Mouse (Mus musculus) hindbrain, embryonic 15.5 days (tissue): ENCODE measurements around the gene Ckm. TPM values are rescaled to one million over a fixed set of nuclear protein-coding genes. Genes with fewer than 3 reads are reported as not detected.

Experiments used
- ATAC-seq: fragments of 200-750 bp; cut with Nextera tagmentation; 2 replicates; pipeline ENCODE4 v1.8.0; 2017; ENCODE audit warnings: low read depth, moderate number of reproducible peaks, moderate TSS enrichment; ENCODE audit not compliant: low FRiP score
- H3K27ac ChIP-seq: fragments of 300-500 bp; sonication (generic); replicated peaks from 2 replicates; pipeline ENCODE4 v1.5.1; 2015; ENCODE audit warnings: mild to moderate bottlenecking, inconsistent platforms
- H3K27me3 ChIP-seq: fragments of 300-500 bp; sonication (generic); 2 replicates; pipeline ENCODE4 v1.6.1; 2015; ENCODE audit warnings: control low read depth, inconsistent platforms
- H3K36me3 ChIP-seq: fragments of 300-500 bp; sonication (generic); 2 replicates; pipeline ENCODE4 v1.6.1; 2015; ENCODE audit warnings: control low read depth, inconsistent platforms
- H3K4me1 ChIP-seq: fragments of 300-500 bp; sonication (generic); replicated peaks from 2 replicates; pipeline ENCODE4 v1.6.1; 2015; ENCODE audit warnings: control low read depth, inconsistent platforms
- H3K4me2 ChIP-seq: fragments of 300-500 bp; sonication (generic); 2 replicates; pipeline ENCODE4 v1.6.1; 2015; ENCODE audit warnings: moderate library complexity, mild to moderate bottlenecking, inconsistent platforms
- H3K4me3 ChIP-seq: fragments of 300-500 bp; sonication (generic); 2 replicates; pipeline ENCODE4 v1.5.1; 2015; ENCODE audit warnings: mild to moderate bottlenecking, inconsistent platforms
- H3K9ac ChIP-seq: fragments of 300-500 bp; sonication (generic); 2 replicates; pipeline ENCODE4 v1.6.1; 2015; ENCODE audit warnings: inconsistent platforms
- H3K9me3 ChIP-seq: fragments of 300-500 bp; sonication (generic); 2 replicates; pipeline ENCODE4 v1.6.1; 2016; ENCODE audit warnings: control low read depth, inconsistent platforms
- WGBS: fragments of 180-500 bp; shearing (Covaris S2); methylation state at CpG from one replicate; pipeline ENCODE4 v1.1.7; 2015; 5-methylcytosine and 5-hydroxymethylcytosine counted together
- polyA plus RNA-seq: library from polyadenylated mRNA; unstranded; fragments of >200 nt; fragmentation: Nextera tagmentation; extraction: Ambion mirVana; gene quantifications from 2 replicates; pipeline ENCODE4 v1.2.1, GENCODE M21; 2015

Gene Ckm
- polyA plus RNA-seq, 1 experiment from 2014 or later, result 0.23 TPM

DNA sequence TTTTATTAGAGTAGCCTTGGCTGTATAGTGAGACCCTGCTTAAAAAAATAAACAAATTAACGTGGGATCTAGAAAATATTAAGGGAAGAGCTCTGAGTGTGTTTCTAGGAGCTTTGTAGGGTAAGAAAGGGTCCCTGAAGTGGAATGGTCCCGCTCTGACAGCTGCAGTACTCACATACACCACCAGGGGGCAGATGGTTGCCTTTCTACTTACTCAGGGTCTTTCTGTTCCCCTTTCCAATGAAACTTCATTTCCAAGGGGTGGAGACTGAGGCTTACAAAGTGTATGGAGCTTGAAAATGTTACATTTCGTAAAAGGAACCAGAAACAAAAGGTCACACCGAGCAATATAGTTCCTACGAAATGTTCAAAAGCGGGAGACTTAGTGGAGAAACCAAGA is 56.9 kb downstream of the Ckm start:
- H3K27ac ChIP-seq, result no peak overlapping the region
- H3K36me3 ChIP-seq, result no peaks in the 10 kb centered on the region
- peaks cover 22% of the 10 kb centered on the region for H3K4me1 ChIP-seq
- H3K4me2 ChIP-seq, result no peak overlapping the region
- ATAC-seq, result no peak
- no peak overlapping the region for H3K4me3 ChIP-seq
- H3K27me3 ChIP-seq, result peaks cover 29% of the 10 kb centered on the region
- 13% methylated on average over 6 of the region's 6 CpGs for WGBS
- H3K9me3 ChIP-seq, result no peaks in the 10 kb centered on the region
- no peak overlapping the region for H3K9ac ChIP-seq

DNA sequence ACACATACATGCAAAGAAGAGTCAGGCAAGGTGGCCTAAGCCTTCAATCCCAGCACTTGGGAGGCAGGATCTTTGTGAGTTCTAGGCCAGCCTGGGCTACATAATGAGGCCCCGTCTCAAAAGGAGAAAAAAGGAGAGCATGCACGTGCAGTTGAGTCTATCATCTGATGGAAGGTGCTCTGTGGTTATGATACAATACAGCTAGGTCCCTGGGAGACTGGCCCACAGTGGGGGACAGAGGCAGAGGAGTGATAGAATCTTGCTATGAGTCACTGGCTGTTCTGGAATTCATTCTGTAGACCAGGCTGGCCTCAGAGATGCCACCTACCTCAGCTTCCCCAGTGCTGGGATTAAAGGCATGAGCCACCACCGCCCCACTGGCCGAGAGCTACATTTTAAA is 57.9 kb downstream of the Ckm start:
- Histone ChIP-seq H3K9me3 (no peaks in the 10 kb centered on the region), H3K4me3 (no peak overlapping the region), H3K27ac (no peak overlapping the region), H3K27me3 (peaks cover 37% of the 10 kb centered on the region), H3K9ac (no peak overlapping the region), H3K4me1 (peaks cover 13% of the 10 kb centered on the region), H3K4me2 (no peak overlapping the region), H3K36me3 (no peaks in the 10 kb centered on the region)
- WGBS, result 62% methylated on average over 4 of the region's 4 CpGs
- no peak for ATAC-seq

DNA sequence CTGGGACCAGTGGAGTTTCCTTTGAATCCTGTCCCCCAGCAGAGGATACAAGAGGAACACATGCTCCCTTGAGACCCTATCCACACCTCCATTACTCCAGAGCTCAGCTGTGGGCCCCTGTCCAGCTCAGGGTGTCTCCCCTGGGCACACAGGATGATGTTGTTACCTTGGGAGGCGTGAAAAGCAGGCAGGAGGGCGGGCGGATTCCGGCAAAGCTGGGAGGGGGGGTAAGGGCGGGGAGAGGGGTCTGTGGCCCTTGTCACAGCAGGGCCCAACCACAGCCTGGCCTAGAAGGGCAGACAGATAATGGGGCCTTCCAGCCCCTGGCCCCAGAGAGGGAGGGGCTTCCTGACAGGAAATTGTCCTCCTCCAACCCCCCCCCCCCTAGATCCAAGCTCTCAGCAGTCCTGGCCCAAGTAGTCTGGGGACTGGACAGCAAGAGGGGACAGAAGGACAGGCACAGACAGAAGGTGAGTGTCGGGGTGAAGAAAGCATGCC is 58.4 kb downstream of the Ckm start, which contains the start of gene Exoc3l2:
Gene Exoc3l2 (plus strand): TSS at position 448 of the 498 bp plus-strand sequence.
- H3K9ac ChIP-seq, result no peak within 1 kb of the TSS
- 26% methylated on average over 6 of the region's 6 CpGs for WGBS
- no peaks in the 10 kb centered on the region for H3K9me3 ChIP-seq
- H3K4me1 ChIP-seq, result peaks cover 9% of the 10 kb centered on the region
- no peak within 1 kb of the TSS for H3K27ac ChIP-seq
- H3K4me2 ChIP-seq, result no peak within 1 kb of the TSS
- no peak for ATAC-seq
- no peaks in the 10 kb centered on the region for H3K36me3 ChIP-seq
- H3K27me3 ChIP-seq, result peaks cover 40% of the 10 kb centered on the region
- H3K4me3 ChIP-seq, result no peak within 1 kb of the TSS

- no peaks in the 10 kb centered on the region for H3K9me3 ChIP-seq
- H3K27me3 ChIP-seq, result peaks cover 50% of the 10 kb centered on the region
- ATAC-seq, result no peak
- no peak overlapping the region for H3K27ac ChIP-seq
- no peak overlapping the region for H3K4me3 ChIP-seq
- no peak overlapping the region for H3K4me2 ChIP-seq
- 17% methylated on average over 22 of the region's 22 CpGs for WGBS
- peaks cover 1% of the 10 kb centered on the region; the same call in 1 of the 2 replicates for H3K4me1 ChIP-seq
- no peak overlapping the region for H3K9ac ChIP-seq
- H3K36me3 ChIP-seq, result no peaks in the 10 kb centered on the region
Measured at GRCm38 (mm10) chr7:19464367-19465307, 60.1 kb downstream of the Ckm start.

DNA sequence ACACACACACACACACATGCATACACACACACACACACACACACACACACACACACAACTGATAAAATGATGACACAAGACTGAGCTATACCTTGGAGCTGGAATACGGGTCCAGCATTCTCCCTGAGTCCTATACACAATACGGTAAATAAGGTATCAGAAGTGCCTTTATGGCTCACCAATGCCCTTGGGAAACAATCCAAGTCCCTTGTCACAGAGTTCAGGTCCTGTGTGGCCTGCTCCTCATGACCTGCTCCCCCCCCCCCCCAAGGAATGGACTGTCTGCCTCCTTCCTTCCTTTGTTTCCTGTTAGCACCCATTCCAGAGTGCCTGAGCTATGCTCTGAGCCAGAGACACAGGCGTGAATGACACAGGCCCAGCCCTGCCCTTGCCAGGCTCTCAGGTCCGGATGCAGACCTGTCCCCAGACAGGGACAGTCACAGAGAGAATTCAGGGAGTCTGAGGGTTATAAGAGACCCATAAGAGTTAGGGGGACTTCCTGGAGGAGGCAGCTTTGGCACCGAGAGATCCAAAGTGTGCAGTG is 62.1 kb downstream of the Ckm start:
- Histone ChIP-seq H3K36me3 (no peaks in the 10 kb centered on the region), H3K9ac (no peak overlapping the region), H3K27me3 (peaks cover 67% of the 10 kb centered on the region), H3K27ac (no peak overlapping the region), H3K4me3 (no peak overlapping the region), H3K9me3 (no peaks in the 10 kb centered on the region), H3K4me2 (no peak overlapping the region), H3K4me1 (no peaks in the 10 kb centered on the region)
- 62% methylated on average over 5 of the region's 5 CpGs for WGBS
- no peak for ATAC-seq

- Histone ChIP-seq H3K9ac (no peak overlapping the region), H3K27me3 (peaks cover 77% of the 10 kb centered on the region), H3K36me3 (no peaks in the 10 kb centered on the region), H3K4me1 (no peaks in the 10 kb centered on the region), H3K4me2 (no peak overlapping the region), H3K4me3 (no peak overlapping the region), H3K27ac (no peak overlapping the region), H3K9me3 (no peaks in the 10 kb centered on the region)
- 36% methylated on average over 6 of the region's 6 CpGs for WGBS
- ATAC-seq, result no peak
Measured at GRCm38 (mm10) chr7:19467638-19468037, 63.1 kb downstream of the Ckm start.

DNA sequence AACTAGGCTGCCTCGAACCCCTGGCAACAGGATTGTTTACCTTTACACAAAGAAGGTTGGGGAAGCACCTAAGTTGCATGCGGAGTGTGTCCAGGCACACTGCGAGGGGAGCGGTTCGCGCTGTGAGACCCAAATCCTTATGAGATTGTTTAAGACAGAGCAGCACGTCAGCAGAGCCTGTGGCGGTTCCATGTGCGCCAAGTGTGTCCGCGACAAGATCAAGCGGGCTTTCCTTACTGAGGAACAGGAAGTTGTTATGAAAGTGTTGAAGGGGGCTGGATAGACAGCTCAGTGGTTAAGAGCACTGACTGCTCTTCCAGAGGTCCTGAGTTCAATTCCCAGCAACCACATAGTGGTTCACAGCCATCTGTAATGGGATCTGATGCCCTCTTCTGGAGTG is 63.7 kb downstream of the Ckm start:
- ATAC-seq, result no peak
- Histone ChIP-seq H3K4me1 (peaks cover 1% of the 10 kb centered on the region; the same call in 1 of the 2 replicates), H3K4me2 (no peak overlapping the region), H3K9ac (no peak overlapping the region), H3K27me3 (peaks cover 83% of the 10 kb centered on the region), H3K4me3 (no peak overlapping the region), H3K9me3 (no peaks in the 10 kb centered on the region), H3K36me3 (no peaks in the 10 kb centered on the region), H3K27ac (no peak overlapping the region)
- WGBS, result 73% methylated on average over 12 of the region's 12 CpGs

DNA sequence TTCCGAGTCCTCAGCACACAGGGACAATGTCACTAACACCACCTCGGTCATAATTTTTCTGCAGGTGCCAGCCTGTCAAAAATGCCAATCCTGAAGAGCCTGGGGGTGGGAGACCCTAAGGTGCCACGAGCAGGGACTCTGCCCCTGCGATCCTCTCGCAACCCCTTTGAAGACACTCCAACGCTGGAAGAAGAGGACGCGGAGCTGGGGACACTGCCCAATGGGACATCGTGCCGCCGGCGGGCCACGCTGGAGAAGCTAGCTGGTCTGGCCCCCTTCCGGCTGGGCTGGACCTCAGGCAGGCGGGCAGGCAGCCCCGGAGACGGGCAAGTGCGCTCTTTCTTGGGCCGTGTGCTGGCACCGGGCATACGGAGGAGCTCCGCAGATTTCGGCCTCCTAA is 64.8 kb downstream of the Ckm start:
- no peak overlapping the region for H3K27ac ChIP-seq
- no peak for ATAC-seq

DNA sequence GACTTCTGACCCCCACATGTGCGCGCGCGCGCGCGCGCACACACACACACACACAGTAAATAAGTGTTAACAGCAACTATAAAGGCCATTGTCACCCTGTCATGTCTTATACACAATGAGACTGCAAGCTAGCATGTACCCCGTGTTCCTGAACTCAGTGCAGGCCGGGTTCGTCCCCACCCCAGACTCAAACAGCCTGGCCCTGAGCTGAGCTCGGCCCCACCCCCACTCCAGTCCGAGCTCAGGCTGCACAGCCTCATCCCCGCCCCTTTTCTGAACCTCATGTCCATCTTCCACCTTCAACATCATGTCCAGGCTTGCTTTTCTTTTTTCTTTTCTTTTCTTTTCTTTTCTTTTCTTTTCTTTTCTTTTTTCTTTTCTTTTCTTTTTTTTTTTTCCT is 65.7 kb downstream of the Ckm start:
- Histone ChIP-seq H3K9me3 (no peaks in the 10 kb centered on the region), H3K4me3 (no peak overlapping the region), H3K27ac (no peak overlapping the region), H3K9ac (no peak overlapping the region), H3K27me3 (peaks cover 75% of the 10 kb centered on the region), H3K4me1 (peaks cover 7% of the 10 kb centered on the region), H3K4me2 (no peak overlapping the region), H3K36me3 (no peaks in the 10 kb centered on the region)
- ATAC-seq, result no peak
- WGBS, result 3% methylated on average over 14 of the region's 14 CpGs

More for the DNA sequence above, 64.8 kb downstream of the Ckm start:
- H3K36me3 ChIP-seq, result no peaks in the 10 kb centered on the region
- H3K4me3 ChIP-seq, result no peak overlapping the region
- WGBS, result 19% methylated on average over 23 of the region's 23 CpGs
- H3K9ac ChIP-seq, result no peak overlapping the region
- no peak overlapping the region for H3K4me2 ChIP-seq
- H3K27me3 ChIP-seq, result peaks cover 78% of the 10 kb centered on the region
- peaks cover 7% of the 10 kb centered on the region for H3K4me1 ChIP-seq
- no peaks in the 10 kb centered on the region for H3K9me3 ChIP-seq

GRCm38 (mm10) chr7:19472403-19472802 is 67.8 kb downstream of the Ckm start:
- WGBS, result 44% methylated on average over 4 of the region's 4 CpGs
- peaks cover 69% of the 10 kb centered on the region for H3K27me3 ChIP-seq

More at GRCm38 (mm10) chr7:19472403-19472802, 67.8 kb downstream of the Ckm start:
- no peak overlapping the region for H3K4me3 ChIP-seq
- H3K4me1 ChIP-seq, result peaks cover 7% of the 10 kb centered on the region
- H3K36me3 ChIP-seq, result no peaks in the 10 kb centered on the region
- no peaks in the 10 kb centered on the region for H3K9me3 ChIP-seq
- no peak overlapping the region for H3K9ac ChIP-seq
- no peak overlapping the region for H3K4me2 ChIP-seq
- H3K27ac ChIP-seq, result no peak overlapping the region
- no peak for ATAC-seq
